In genomic region chr14:74986527-74986926, GRCm38 (mm10) we compare ENCODE assay signal across 21 mouse cellular contexts. TPM values are rescaled to one million over a fixed set of nuclear protein-coding genes. Genes with fewer than 3 reads are reported as not detected.
A peak's percentile ranks its signal among the peaks of the same experiment; 100 is the strongest.
DNase-seq lines count a peak whose midpoint lies in the region; ATAC-seq and TF ChIP-seq lines count a peak whose summit lies in the region.
"Had no signal": no experiment of that assay in that cellular context is flagged by ENCODE, and none has a peak within 500 bp of the region (broad histone marks: within the 10 kb centered on the region; RNA-seq: fewer than 3 reads in every experiment).

No protein-coding gene starts in this region.

- no peaks in the 10 kb centered on the region for H3K9me3 ChIP-seq in heart, embryonic 11.5 days (replicated peaks; ENCODE audit: control insufficient read depth, low read length)
- H3K9me3 ChIP-seq: embryonic facial prominence, embryonic 10.5 days; embryonic facial prominence, embryonic 12.5 days; forebrain, embryonic 13.5 days; forebrain, embryonic 15.5 days; G1E had no signal

- no peak for ATAC-seq in heart, embryonic 11.5 days (replicated peaks; ENCODE audit: insufficient number of reproducible peaks, low FRiP score, low TSS enrichment)
- ATAC-seq: forebrain, embryonic 13.5 days; forebrain, embryonic 15.5 days; forebrain, postnatal 0 days; Patski had no signal

- no peaks in the 10 kb centered on the region for H3K4me1 ChIP-seq in heart, embryonic 11.5 days (ENCODE audit: control insufficient read depth, insufficient read depth, low read length)
- H3K4me1 ChIP-seq in thymus, adult 2 months (replicated peaks; ENCODE audit: control insufficient read depth, insufficient read depth, low read length), result no peaks in the 10 kb centered on the region
- H3K4me1 ChIP-seq: embryonic facial prominence, embryonic 10.5 days; embryonic facial prominence, embryonic 12.5 days; forebrain, embryonic 13.5 days; forebrain, embryonic 15.5 days had no signal

- no peak for TF ChIP-seq CTCF in thymus, adult 2 months (IDR thresholded peaks at IDR 0.05; ENCODE audit: borderline replicate concordance, control insufficient read depth, extremely low read depth, insufficient read depth, low read length, poor library complexity)

- no peak overlapping the region for H3K9ac ChIP-seq in heart, embryonic 11.5 days (ENCODE audit: low read depth, low read length)
- H3K9ac ChIP-seq: embryonic facial prominence, embryonic 12.5 days; forebrain, embryonic 13.5 days; forebrain, embryonic 15.5 days; forebrain, postnatal 0 days had no signal

- TF ChIP-seq POLR2A in thymus, adult 2 months (IDR thresholded peaks at IDR 0.05; ENCODE audit: control insufficient read depth, extremely low read depth, insufficient read depth, low read length, poor library complexity), result no peak

- 71% methylated on average over 3 of the region's 3 CpGs for WGBS in heart, embryonic 11.5 days (ENCODE audit: insufficient replicate concordance)
- 98% methylated on average over 3 of the region's 3 CpGs for WGBS in thymus, adult 2 months

- H3K4me2 ChIP-seq in heart, embryonic 11.5 days, result no peak overlapping the region
- H3K4me2 ChIP-seq: embryonic facial prominence, embryonic 12.5 days; forebrain, embryonic 13.5 days; forebrain, embryonic 15.5 days had no signal

- peak; percentile 43 for DNase-seq in heart, adult 11 months
- peak; percentile 8 for DNase-seq in R1 (ENCODE audit: low read depth, low spot score)
- peak; percentile 57 for DNase-seq in yolk sac, embryonic 10.5 days (ENCODE audit: low spot score)
- DNase-seq in thymus, adult 2 months, result no peak
- DNase-seq in spleen, postnatal 4 days (ENCODE audit: low spot score in 2 of 2), result no peak
- DNase-seq: adrenal gland, adult 8-10 months; adrenal gland, postnatal 14 days; adrenal gland, postnatal 36 days; cerebellum, adult 11-12 months; cerebellum, adult 2 months; cerebellum, adult 9-10 months; cerebellum, postnatal 10 days; cerebellum, postnatal 25 days; forebrain, postnatal 0 days had no signal

- H3K4me3 ChIP-seq in heart, embryonic 11.5 days (ENCODE audit: low read depth, low read length), result no peak overlapping the region
- H3K4me3 ChIP-seq in thymus, adult 2 months (ENCODE audit: control insufficient read depth, insufficient read depth, low read length), result no peak overlapping the region
- H3K4me3 ChIP-seq: embryonic facial prominence, embryonic 10.5 days; embryonic facial prominence, embryonic 12.5 days; forebrain, embryonic 13.5 days; forebrain, embryonic 15.5 days had no signal

- H3K27me3 ChIP-seq in heart, embryonic 11.5 days (ENCODE audit: control insufficient read depth, insufficient read depth, low read length), result no peaks in the 10 kb centered on the region
- no peaks in the 10 kb centered on the region for H3K27me3 ChIP-seq in thymus, adult 2 months (ENCODE audit: control insufficient read depth, insufficient read depth, low read length)
- H3K27me3 ChIP-seq: embryonic facial prominence, embryonic 12.5 days; forebrain, embryonic 13.5 days; forebrain, embryonic 15.5 days; Patski had no signal

- H3K36me3 ChIP-seq in heart, embryonic 11.5 days (ENCODE audit: control insufficient read depth, insufficient read depth, low read length), result no peaks in the 10 kb centered on the region
- H3K36me3 ChIP-seq in thymus, adult 2 months (ENCODE audit: control insufficient read depth, insufficient read depth, low read length), result no peaks in the 10 kb centered on the region
- H3K36me3 ChIP-seq: embryonic facial prominence, embryonic 10.5 days; embryonic facial prominence, embryonic 12.5 days; forebrain, embryonic 15.5 days; G1E had no signal

- no peak overlapping the region for H3K27ac ChIP-seq in heart, embryonic 11.5 days (ENCODE audit: low read depth, low read length)
- H3K27ac ChIP-seq in thymus, adult 2 months (ENCODE audit: control insufficient read depth, insufficient read depth, low read length), result no peak overlapping the region
- H3K27ac ChIP-seq: embryonic facial prominence, embryonic 10.5 days; embryonic facial prominence, embryonic 12.5 days; forebrain, embryonic 13.5 days; forebrain, embryonic 15.5 days had no signal

RNA-seq across cellular contexts. Expression of gene Rubcnl, which starts 29.3 kb away (rescaled TPM):
- polyA plus RNA-seq in heart, embryonic 11.5 days (2014; fragmentation: Nextera tagmentation; extraction: Ambion mirVana), result 1.1 and 1.2 TPM in 2 replicates
- 2.7 and 2.9 TPM in 2 replicates for polyA plus RNA-seq in thymus, adult 2 months (2012; rRNA removed)
- polyA plus RNA-seq: G1E had no signal

RNA-seq across cellular contexts. Expression of gene Lrch1, which starts 38.9 kb away (rescaled TPM):
- 10.0 and 11.1 TPM in 2 replicates for polyA plus RNA-seq in heart, embryonic 11.5 days (2014; fragmentation: Nextera tagmentation; extraction: Ambion mirVana)
- polyA plus RNA-seq in thymus, adult 2 months (2012; rRNA removed), result 27.5 and 30.1 TPM in 2 replicates
- polyA plus RNA-seq: G1E had no signal

Comparison
In these comparisons a context has a peak if more than half of its experiments do, and no peak if none do; other contexts are left out.
1. DNase-seq: peak in heart, adult 11 months (single experiment), R1 (single experiment) and yolk sac, embryonic 10.5 days (single experiment); none in thymus, adult 2 months (single experiment) and spleen, postnatal 4 days (0 of 2).